Mouse (Mus musculus): ENCODE data around the gene Colgalt1. TPM values are rescaled to one million over a fixed set of nuclear protein-coding genes. Genes with fewer than 3 reads are reported as not detected.

Gene Colgalt1
- 46.6 and 49.8 TPM in 2 replicates for polyA plus RNA-seq (2014; fragmentation: Nextera tagmentation; extraction: Ambion mirVana)

DNA sequence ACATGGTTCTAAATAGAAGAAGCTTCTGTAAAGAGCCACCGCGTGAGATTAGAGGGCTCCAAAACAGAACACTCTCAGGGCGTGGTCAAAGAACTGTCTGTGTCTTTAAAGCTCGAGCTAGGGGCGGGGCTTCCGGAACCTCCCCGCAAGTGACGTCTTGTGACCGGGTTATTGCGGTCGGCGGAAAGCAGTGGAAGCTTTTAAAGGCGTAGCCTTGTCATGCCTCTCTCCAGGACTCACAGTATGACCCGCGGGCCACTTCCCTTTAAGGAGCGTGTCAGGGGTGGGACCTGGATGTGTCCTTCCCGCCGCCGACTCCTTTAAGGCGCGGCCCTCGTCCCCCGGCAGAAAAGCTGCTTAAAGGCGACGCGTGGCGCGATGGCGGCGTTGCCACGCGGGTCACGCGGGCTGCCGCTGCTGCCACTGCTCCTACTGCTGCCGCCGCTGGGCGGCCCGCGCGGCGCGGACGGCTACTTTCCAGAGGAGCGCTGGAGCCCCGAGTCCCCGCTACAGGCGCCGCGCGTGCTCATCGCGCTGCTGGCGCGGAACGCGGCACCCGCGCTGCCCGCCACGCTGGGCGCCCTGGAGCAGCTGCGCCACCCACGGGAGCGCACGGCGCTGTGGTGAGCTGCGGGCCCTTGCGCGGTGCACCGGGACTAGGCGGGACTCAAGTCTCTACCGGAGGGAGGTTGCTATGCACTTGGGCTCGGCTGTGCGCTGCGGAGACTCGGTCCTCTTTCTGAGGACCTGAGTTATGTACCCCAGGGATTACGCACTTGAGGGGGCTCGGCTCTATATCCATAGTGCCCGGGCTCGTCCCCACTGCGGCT lies at the start of gene Colgalt1:
TSS of gene Colgalt1 (plus strand) at position 177 of the 830 bp plus-strand sequence.
- peak within 1 kb of the TSS; percentile 91 for H3K4me3 ChIP-seq (ENCODE audit: low read depth, low read length)
- peaks cover 8% of the 10 kb centered on the region for H3K4me1 ChIP-seq (ENCODE audit: control insufficient read depth, insufficient read depth, low read length)
- peak within 1 kb of the TSS; percentile 82 for H3K4me2 ChIP-seq (ENCODE audit: low read depth, severe bottlenecking)
- H3K9me3 ChIP-seq (ENCODE audit: control insufficient read depth, low read length): no peaks in the 10 kb centered on the region
- H3K36me3 ChIP-seq (ENCODE audit: control insufficient read depth, insufficient read depth, low read length): peaks cover 6% of the 10 kb centered on the region; the same call in 1 of the 2 replicates
- H3K27me3 ChIP-seq (ENCODE audit: control insufficient read depth, insufficient read depth, low read length): no peaks in the 10 kb centered on the region
- H3K9ac ChIP-seq (ENCODE audit: low read length): peak within 1 kb of the TSS; percentile 87
- H3K27ac ChIP-seq (replicated peaks; ENCODE audit: low read depth, low read length): peak within 1 kb of the TSS; percentile 58; the same call in 1 of the 2 replicates
- ATAC-seq (ENCODE audit: insufficient number of reproducible peaks, low FRiP score, low TSS enrichment, low read depth) (peak; percentile 98), DNase-seq (ENCODE audit: low spot score) (peak; percentile 96)
- WGBS: under 1% methylated on average over 73 of the region's 82 CpGs

DNA sequence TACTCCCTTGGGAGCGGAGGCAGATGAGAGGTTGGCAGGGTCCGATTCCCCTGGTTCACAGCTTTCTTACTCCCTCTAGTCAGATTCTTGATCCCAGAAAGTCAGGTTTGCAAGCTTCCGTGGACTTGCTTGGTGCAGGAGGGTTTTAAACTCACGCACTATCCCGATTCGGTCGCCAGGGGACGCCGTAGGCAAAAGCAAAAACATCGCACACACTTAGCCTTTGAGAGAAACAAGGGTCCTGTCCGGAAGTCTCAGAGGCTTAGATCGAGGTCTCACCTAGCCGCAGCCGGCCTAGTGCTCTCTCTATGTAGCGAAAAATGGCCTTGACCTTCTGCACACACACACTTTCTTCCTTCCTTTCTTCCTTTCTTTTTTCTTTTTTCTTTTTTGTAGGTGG lies 49.4 kb upstream of the Colgalt1 start:
- Histone ChIP-seq H3K9me3 (ENCODE audit: control insufficient read depth, low read length) (peaks cover 4% of the 10 kb centered on the region; the same call in 1 of the 2 replicates), H3K36me3 (ENCODE audit: control insufficient read depth, insufficient read depth, low read length) (no peaks in the 10 kb centered on the region), H3K27me3 (ENCODE audit: control insufficient read depth, insufficient read depth, low read length) (peaks cover 65% of the 10 kb centered on the region), H3K4me2 (ENCODE audit: low read depth, severe bottlenecking) (no peak overlapping the region), H3K4me3 (ENCODE audit: low read depth, low read length) (no peak overlapping the region), H3K4me1 (ENCODE audit: control insufficient read depth, insufficient read depth, low read length) (0 out of 2 replicates have a peak, but pooled peaks cover 7% of the 10 kb centered on the region), H3K9ac (ENCODE audit: low read length) (no peak overlapping the region), H3K27ac (replicated peaks; ENCODE audit: low read depth, low read length) (no peak overlapping the region)
- ATAC-seq (ENCODE audit: insufficient number of reproducible peaks, low FRiP score, low TSS enrichment, low read depth): no peak
- WGBS: 2% methylated on average over 15 of the region's 15 CpGs
- DNase-seq (ENCODE audit: low spot score): peak; percentile 89

DNA sequence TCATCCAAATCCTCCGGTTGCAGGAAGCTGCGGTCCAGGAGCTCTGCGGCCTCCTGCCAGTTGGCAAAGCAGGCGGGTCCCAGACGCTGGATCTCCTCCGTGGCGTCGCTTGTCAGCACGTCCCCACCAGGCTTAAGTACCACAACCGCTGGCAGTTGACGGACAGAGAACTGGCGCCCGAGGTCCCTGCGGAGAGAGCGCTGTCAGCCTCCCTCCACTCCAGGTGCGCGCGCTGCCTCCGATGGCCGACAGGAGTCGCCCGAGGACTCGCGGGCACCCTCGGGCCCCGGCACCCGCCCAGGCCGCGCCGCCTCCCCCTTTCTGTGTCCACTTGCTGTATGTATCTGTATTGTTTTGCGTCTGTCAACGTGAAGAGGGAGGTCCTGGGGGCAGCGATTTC lies 48.0 kb upstream of the Colgalt1 start:
- 2% methylated on average over 32 of the region's 33 CpGs for WGBS
- Histone ChIP-seq H3K9me3 (ENCODE audit: control insufficient read depth, low read length) (peaks cover 4% of the 10 kb centered on the region; the same call in 1 of the 2 replicates), H3K4me2 (ENCODE audit: low read depth, severe bottlenecking) (peak overlapping the region; percentile 33; the same call in 1 of the 2 replicates), H3K27me3 (ENCODE audit: control insufficient read depth, insufficient read depth, low read length) (peaks cover 55% of the 10 kb centered on the region), H3K9ac (ENCODE audit: low read length) (peak overlapping the region; percentile 30; the same call in 1 of the 2 replicates), H3K4me3 (ENCODE audit: low read depth, low read length) (0 out of 2 replicates have a peak overlapping the region, but pooled peaks have one; percentile 8), H3K27ac (replicated peaks; ENCODE audit: low read depth, low read length) (no peak overlapping the region), H3K36me3 (ENCODE audit: control insufficient read depth, insufficient read depth, low read length) (no peaks in the 10 kb centered on the region), H3K4me1 (ENCODE audit: control insufficient read depth, insufficient read depth, low read length) (0 out of 2 replicates have a peak, but pooled peaks cover 7% of the 10 kb centered on the region)
- ATAC-seq (ENCODE audit: insufficient number of reproducible peaks, low FRiP score, low TSS enrichment, low read depth): no peak
- peak; percentile 79 for DNase-seq (ENCODE audit: low spot score)

DNA sequence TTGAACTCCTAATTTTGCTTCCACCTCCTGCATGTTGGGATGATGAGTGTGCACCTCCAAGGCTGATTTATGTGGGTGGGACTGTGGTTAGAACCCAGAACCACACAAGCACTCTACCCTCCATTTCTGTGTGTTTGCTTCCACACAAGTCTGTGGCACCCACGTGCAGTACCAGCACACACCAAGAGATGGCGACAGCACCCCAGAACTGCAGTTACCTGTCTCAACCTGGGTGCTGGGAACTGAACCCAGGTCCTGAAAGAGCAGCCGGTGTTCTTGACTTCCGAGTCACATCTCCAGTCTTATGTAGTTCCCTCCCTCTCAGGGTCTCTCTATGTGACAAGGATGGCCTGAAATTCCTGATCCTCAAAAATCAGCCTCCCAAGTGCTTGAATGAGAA lies 46.8 kb upstream of the Colgalt1 start:
- ATAC-seq (ENCODE audit: insufficient number of reproducible peaks, low FRiP score, low TSS enrichment, low read depth) (no peak), DNase-seq (ENCODE audit: low spot score) (no peak)
- Histone ChIP-seq H3K9ac (ENCODE audit: low read length) (no peak overlapping the region), H3K27me3 (ENCODE audit: control insufficient read depth, insufficient read depth, low read length) (peaks cover 51% of the 10 kb centered on the region), H3K4me1 (ENCODE audit: control insufficient read depth, insufficient read depth, low read length) (peaks cover 4% of the 10 kb centered on the region; the same call in 1 of the 2 replicates), H3K4me2 (ENCODE audit: low read depth, severe bottlenecking) (no peak overlapping the region), H3K4me3 (ENCODE audit: low read depth, low read length) (no peak overlapping the region), H3K9me3 (ENCODE audit: control insufficient read depth, low read length) (peaks cover 4% of the 10 kb centered on the region; the same call in 1 of the 2 replicates), H3K36me3 (ENCODE audit: control insufficient read depth, insufficient read depth, low read length) (no peaks in the 10 kb centered on the region), H3K27ac (replicated peaks; ENCODE audit: low read depth, low read length) (no peak overlapping the region)
- WGBS: 97% methylated on average over 4 of the region's 4 CpGs

DNA sequence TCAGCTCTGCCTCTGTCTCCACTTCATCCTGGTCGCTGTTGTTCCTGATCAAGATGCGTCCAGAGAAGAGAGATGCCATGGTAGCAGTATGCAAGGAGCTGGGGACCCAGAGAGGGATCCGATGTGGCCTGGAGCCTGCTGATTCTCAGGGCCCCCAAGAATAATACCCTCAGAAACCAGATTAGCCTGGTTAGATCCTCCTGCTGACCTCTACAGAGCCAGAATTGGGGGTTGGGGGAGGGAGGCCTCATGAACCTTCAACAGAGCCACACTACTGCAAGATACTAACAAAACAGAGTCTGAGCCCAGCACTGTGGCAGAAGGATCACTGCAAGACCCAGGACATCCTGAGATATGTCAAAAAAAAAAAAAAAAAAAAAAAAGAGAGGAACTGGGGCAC lies 44.3 kb upstream of the Colgalt1 start, which contains the start of gene Nxnl1:
TSS of gene Nxnl1 (minus strand) at position 101 of the 400 bp plus-strand sequence.
- H3K4me3 ChIP-seq (ENCODE audit: low read depth, low read length): no peak within 1 kb of the TSS
- peaks cover 4% of the 10 kb centered on the region; the same call in 1 of the 2 replicates for H3K9me3 ChIP-seq (ENCODE audit: control insufficient read depth, low read length)
- no peak for DNase-seq (ENCODE audit: low spot score)
- no peak within 1 kb of the TSS for H3K9ac ChIP-seq (ENCODE audit: low read length)
- no peak within 1 kb of the TSS for H3K27ac ChIP-seq (replicated peaks; ENCODE audit: low read depth, low read length)
- no peaks in the 10 kb centered on the region for H3K36me3 ChIP-seq (ENCODE audit: control insufficient read depth, insufficient read depth, low read length)
- ATAC-seq (ENCODE audit: insufficient number of reproducible peaks, low FRiP score, low TSS enrichment, low read depth): no peak
- WGBS: 60% methylated on average over 3 of the region's 3 CpGs
- H3K27me3 ChIP-seq (ENCODE audit: control insufficient read depth, insufficient read depth, low read length): peaks cover 31% of the 10 kb centered on the region
- peaks cover 8% of the 10 kb centered on the region; the same call in 1 of the 2 replicates for H3K4me1 ChIP-seq (ENCODE audit: control insufficient read depth, insufficient read depth, low read length)
- no peak within 1 kb of the TSS for H3K4me2 ChIP-seq (ENCODE audit: low read depth, severe bottlenecking)

GRCm38 (mm10) chr8:71567587-71567986 lies 43.2 kb upstream of the Colgalt1 start:
- no peak for ATAC-seq (ENCODE audit: insufficient number of reproducible peaks, low FRiP score, low TSS enrichment, low read depth)
- Histone ChIP-seq H3K4me3 (ENCODE audit: low read depth, low read length) (no peak overlapping the region), H3K27ac (replicated peaks; ENCODE audit: low read depth, low read length) (no peak overlapping the region), H3K4me2 (ENCODE audit: low read depth, severe bottlenecking) (no peak overlapping the region), H3K4me1 (ENCODE audit: control insufficient read depth, insufficient read depth, low read length) (peaks cover 8% of the 10 kb centered on the region; the same call in 1 of the 2 replicates), H3K27me3 (ENCODE audit: control insufficient read depth, insufficient read depth, low read length) (peaks cover 23% of the 10 kb centered on the region), H3K9me3 (ENCODE audit: control insufficient read depth, low read length) (peaks cover 4% of the 10 kb centered on the region; the same call in 1 of the 2 replicates), H3K36me3 (ENCODE audit: control insufficient read depth, insufficient read depth, low read length) (no peaks in the 10 kb centered on the region), H3K9ac (ENCODE audit: low read length) (no peak overlapping the region)
- WGBS: 67% methylated on average over 7 of the region's 7 CpGs
- DNase-seq (ENCODE audit: low spot score): no peak

GRCm38 (mm10) chr8:71568387-71568937 lies 42.3 kb upstream of the Colgalt1 start, which contains the start of gene Slc27a1:
TSS of gene Slc27a1 (plus strand) at chr8:71568882.
- H3K27me3 ChIP-seq (ENCODE audit: control insufficient read depth, insufficient read depth, low read length): peaks cover 14% of the 10 kb centered on the region; the same call in 1 of the 2 replicates
- no peak for DNase-seq (ENCODE audit: low spot score)
- ATAC-seq (ENCODE audit: insufficient number of reproducible peaks, low FRiP score, low TSS enrichment, low read depth): no peak

GRCm38 (mm10) chr8:71568941-71569340 lies 41.9 kb upstream of the Colgalt1 start:
- Histone ChIP-seq H3K27ac (replicated peaks; ENCODE audit: low read depth, low read length) (no peak overlapping the region), H3K4me3 (ENCODE audit: low read depth, low read length) (peak overlapping the region; percentile 65), H3K4me1 (ENCODE audit: control insufficient read depth, insufficient read depth, low read length) (peaks cover 8% of the 10 kb centered on the region; the same call in 1 of the 2 replicates), H3K36me3 (ENCODE audit: control insufficient read depth, insufficient read depth, low read length) (no peaks in the 10 kb centered on the region), H3K27me3 (ENCODE audit: control insufficient read depth, insufficient read depth, low read length) (peaks cover 12% of the 10 kb centered on the region; the same call in 1 of the 2 replicates), H3K9ac (ENCODE audit: low read length) (no peak overlapping the region; the same call in 1 of the 2 replicates), H3K4me2 (ENCODE audit: low read depth, severe bottlenecking) (peak overlapping the region; percentile 86), H3K9me3 (ENCODE audit: control insufficient read depth, low read length) (peaks cover 4% of the 10 kb centered on the region; the same call in 1 of the 2 replicates)
- WGBS: 14% methylated on average over 6 of the region's 6 CpGs
- ATAC-seq (ENCODE audit: insufficient number of reproducible peaks, low FRiP score, low TSS enrichment, low read depth) (no peak), DNase-seq (ENCODE audit: low spot score) (no peak)

More at GRCm38 (mm10) chr8:71568387-71568937, 42.3 kb upstream of the Colgalt1 start, which contains the start of gene Slc27a1:
- H3K9me3 ChIP-seq (ENCODE audit: control insufficient read depth, low read length): peaks cover 4% of the 10 kb centered on the region; the same call in 1 of the 2 replicates
- H3K36me3 ChIP-seq (ENCODE audit: control insufficient read depth, insufficient read depth, low read length): no peaks in the 10 kb centered on the region
- H3K4me1 ChIP-seq (ENCODE audit: control insufficient read depth, insufficient read depth, low read length): peaks cover 8% of the 10 kb centered on the region; the same call in 1 of the 2 replicates
- H3K27ac ChIP-seq (replicated peaks; ENCODE audit: low read depth, low read length): peak within 1 kb of the TSS; percentile 50; the same call in 1 of the 2 replicates
- 7% methylated on average over 13 of the region's 13 CpGs for WGBS
- H3K4me2 ChIP-seq (ENCODE audit: low read depth, severe bottlenecking): peak within 1 kb of the TSS; percentile 86
- H3K9ac ChIP-seq (ENCODE audit: low read length): peak within 1 kb of the TSS; percentile 48; the same call in 1 of the 2 replicates
- H3K4me3 ChIP-seq (ENCODE audit: low read depth, low read length): peak within 1 kb of the TSS; percentile 65
